ENCODE assay signal across 24 mouse cellular contexts in the genomic region with DNA sequence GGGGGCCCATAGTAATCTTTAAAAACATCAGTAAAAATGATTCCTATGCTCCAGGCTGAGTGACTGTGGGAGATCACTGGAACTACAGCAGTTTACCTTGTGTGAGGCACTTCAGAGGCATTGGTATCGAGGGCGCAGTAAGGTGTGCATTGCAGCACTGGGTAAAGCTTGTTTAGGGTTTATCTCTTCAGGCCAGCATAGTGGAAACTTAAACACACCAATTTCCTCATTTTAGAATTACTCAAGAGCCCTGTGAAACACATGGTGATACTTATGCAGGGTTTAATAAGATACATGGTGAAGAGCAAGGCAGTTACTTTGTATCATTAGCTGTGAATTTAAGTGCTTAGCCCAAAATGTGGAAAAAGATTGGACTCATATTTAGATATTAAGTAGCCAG.
"Had no signal": no experiment of that assay in that cellular context is flagged by ENCODE, and none has a peak within 500 bp of the region (broad histone marks: within the 10 kb centered on the region; RNA-seq: fewer than 3 reads in every experiment).

No protein-coding gene starts in this region.

- H3K4me2 ChIP-seq: limb, embryonic 12.5 days; limb, embryonic 15.5 days; liver, embryonic 11.5 days; lung, embryonic 15.5 days; midbrain, embryonic 12.5 days; midbrain, embryonic 15.5 days; neural tube, embryonic 13.5 days had no signal

- H3K9ac ChIP-seq: limb, embryonic 12.5 days; limb, embryonic 15.5 days; liver, embryonic 14.5 days; lung, embryonic 15.5 days; midbrain, embryonic 12.5 days; midbrain, embryonic 15.5 days; neural tube, embryonic 13.5 days had no signal

- H3K4me1 ChIP-seq: limb, embryonic 12.5 days; limb, embryonic 15.5 days; lung, embryonic 15.5 days had no signal

- ATAC-seq: midbrain, embryonic 15.5 days had no signal

- H3K27ac ChIP-seq: limb, embryonic 12.5 days; limb, embryonic 15.5 days; liver, embryonic 14.5 days; lung, embryonic 15.5 days; midbrain, embryonic 12.5 days; midbrain, embryonic 15.5 days; neural tube, embryonic 13.5 days; stomach, postnatal 0 days had no signal

- H3K36me3 ChIP-seq: limb, embryonic 12.5 days; limb, embryonic 15.5 days; lung, embryonic 15.5 days had no signal

- DNase-seq: kidney, adult 18-20 months; kidney, adult 9 months; kidney, postnatal 14 days; kidney, postnatal 4 days; layer of hippocampus, postnatal 36 days; left cerebral cortex, postnatal 4 days; lung, adult 18-20 months; lung, postnatal 10 days; lung, postnatal 36 days; right cerebral cortex, adult 18-20 months; right cerebral cortex, postnatal 14 days; right cerebral cortex, postnatal 4 days; thymus, adult 2 months; thymus, postnatal 14 days; thymus, postnatal 4 days had no signal

- H3K9me3 ChIP-seq: limb, embryonic 15.5 days; lung, embryonic 15.5 days; midbrain, embryonic 12.5 days; midbrain, embryonic 15.5 days; neural tube, embryonic 13.5 days had no signal

- H3K27me3 ChIP-seq: limb, embryonic 12.5 days; limb, embryonic 15.5 days; lung, embryonic 15.5 days; midbrain, embryonic 12.5 days; midbrain, embryonic 15.5 days; neural tube, embryonic 13.5 days had no signal

- H3K4me3 ChIP-seq: limb, embryonic 12.5 days; limb, embryonic 15.5 days; lung, embryonic 15.5 days; midbrain, embryonic 12.5 days; midbrain, embryonic 15.5 days; neural tube, embryonic 13.5 days had no signal
